Mouse (Mus musculus): Measurements from ENCODE around the gene Henmt1. TPM values are rescaled to one million over a fixed set of nuclear protein-coding genes. Genes with fewer than 3 reads are reported as not detected.

Henmt1 gene
- polyA plus RNA-seq, 1 experiment: not detected

DNA sequence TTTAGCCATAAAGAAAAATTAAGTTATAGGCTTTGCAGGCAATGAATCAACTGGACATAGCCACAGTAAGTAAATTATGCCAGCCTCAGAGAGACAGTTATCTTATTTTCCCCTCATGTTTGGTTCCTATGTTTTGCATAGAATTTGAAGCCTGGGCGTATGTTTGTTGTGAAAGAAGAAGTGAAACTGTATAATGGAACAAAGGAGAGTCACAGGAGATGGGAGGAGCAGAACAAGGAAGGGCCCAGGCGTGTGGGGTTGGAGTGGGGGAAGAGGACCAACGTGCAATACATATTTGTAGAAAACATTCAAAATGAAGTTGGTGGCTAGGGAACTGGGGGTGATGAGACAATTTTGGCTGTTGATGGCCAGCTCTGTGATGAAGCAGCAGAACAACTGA is 39.5 kb upstream of the Henmt1 start:
- TF ChIP-seq POLR2AphosphoS2 (IDR thresholded peaks at IDR 0.05; ENCODE audit: insufficient read length, low read depth): no peak
- TF ChIP-seq USF1 (IDR thresholded peaks at IDR 0.05; ENCODE audit: low read depth): no peak
- no peak for TF ChIP-seq SRF (IDR thresholded peaks at IDR 0.05; ENCODE audit: control insufficient read depth, insufficient read length, low read depth)
- no peak for TF ChIP-seq REST (IDR thresholded peaks at IDR 0.05; ENCODE audit: insufficient read depth, insufficient read length)
- no peak for TF ChIP-seq MYOD1 (IDR thresholded peaks at IDR 0.05; ENCODE audit: control insufficient read depth in 1 of 3, insufficient read length in 2 of 3, low read depth in 2 of 3)
- no peak for TF ChIP-seq MYOG (IDR thresholded peaks at IDR 0.05; ENCODE audit: control insufficient read depth in 1 of 3, insufficient read depth in 1 of 3, insufficient read length in 2 of 3, low read depth in 2 of 3)
- TF ChIP-seq CEBPB (IDR thresholded peaks at IDR 0.05; ENCODE audit: insufficient read depth, poor library complexity, severe bottlenecking): no peak
- no peak for TF ChIP-seq MAX (IDR thresholded peaks at IDR 0.05; ENCODE audit: low read depth)
- no peak for TF ChIP-seq TCF12 (IDR thresholded peaks at IDR 0.05; ENCODE audit: insufficient read depth, poor library complexity, severe bottlenecking)
- no peak for TF ChIP-seq E2F4 (IDR thresholded peaks at IDR 0.05; ENCODE audit: insufficient read depth)
- no peak for TF ChIP-seq TCF3 (IDR thresholded peaks at IDR 0.05; ENCODE audit: insufficient read length, low read depth)
- no peak for TF ChIP-seq POLR2A (IDR thresholded peaks at IDR 0.05; ENCODE audit: insufficient read length, low read depth)

DNA sequence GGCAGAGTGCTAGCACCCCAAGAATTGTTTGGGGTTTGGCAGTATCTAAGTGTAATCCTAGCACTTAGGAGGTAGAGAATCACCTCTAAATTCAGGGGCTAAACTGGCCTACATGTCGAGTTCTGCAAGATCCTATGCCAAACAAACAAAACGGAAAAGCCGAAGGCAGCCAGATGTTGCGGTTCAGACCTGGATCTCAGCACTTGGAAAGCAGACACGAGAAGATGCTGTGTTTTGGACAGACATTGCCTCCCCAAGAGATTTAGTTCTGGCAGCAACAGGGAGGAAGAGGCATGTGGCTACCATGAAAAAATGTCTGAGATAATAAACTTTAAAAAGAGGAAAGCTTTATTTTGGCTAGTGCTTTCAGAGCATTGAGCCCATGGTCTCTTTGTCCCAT is 39.0 kb upstream of the Henmt1 start:
- Histone ChIP-seq H3K4me2 (ENCODE audit: low read depth) (no peak overlapping the region), H3K27me3 (ENCODE audit: control insufficient read depth, insufficient read depth, insufficient read length) (no peaks in the 10 kb centered on the region), H3ac (ENCODE audit: control insufficient read depth, insufficient read length) (no peak overlapping the region), H3K79me2 (ENCODE audit: control insufficient read depth, insufficient read depth) (no peaks in the 10 kb centered on the region), H3K4me3 (no peak overlapping the region), H3K36me3 (ENCODE audit: control insufficient read depth, insufficient read depth) (peaks cover 50% of the 10 kb centered on the region)
- TF ChIP-seq SRF (IDR thresholded peaks at IDR 0.05; ENCODE audit: control insufficient read depth, insufficient read length, low read depth) (no peak), CEBPB (IDR thresholded peaks at IDR 0.05; ENCODE audit: insufficient read depth, poor library complexity, severe bottlenecking) (no peak), MYOD1 (IDR thresholded peaks at IDR 0.05; ENCODE audit: control insufficient read depth in 1 of 3, insufficient read length in 2 of 3, low read depth in 2 of 3) (no peak), POLR2AphosphoS2 (IDR thresholded peaks at IDR 0.05; ENCODE audit: insufficient read length, low read depth) (peak; percentile 39)

More for the DNA sequence above, 39.5 kb upstream of the Henmt1 start:
- peaks cover 45% of the 10 kb centered on the region for H3K36me3 ChIP-seq (ENCODE audit: control insufficient read depth, insufficient read depth)
- H3ac ChIP-seq (ENCODE audit: control insufficient read depth, insufficient read length): no peak overlapping the region
- no peak overlapping the region for H3K4me2 ChIP-seq (ENCODE audit: low read depth)
- no peaks in the 10 kb centered on the region for H3K27me3 ChIP-seq (ENCODE audit: control insufficient read depth, insufficient read depth, insufficient read length)
- H3K4me3 ChIP-seq: no peak overlapping the region
- H3K79me2 ChIP-seq (ENCODE audit: control insufficient read depth, insufficient read depth): no peaks in the 10 kb centered on the region

DNA sequence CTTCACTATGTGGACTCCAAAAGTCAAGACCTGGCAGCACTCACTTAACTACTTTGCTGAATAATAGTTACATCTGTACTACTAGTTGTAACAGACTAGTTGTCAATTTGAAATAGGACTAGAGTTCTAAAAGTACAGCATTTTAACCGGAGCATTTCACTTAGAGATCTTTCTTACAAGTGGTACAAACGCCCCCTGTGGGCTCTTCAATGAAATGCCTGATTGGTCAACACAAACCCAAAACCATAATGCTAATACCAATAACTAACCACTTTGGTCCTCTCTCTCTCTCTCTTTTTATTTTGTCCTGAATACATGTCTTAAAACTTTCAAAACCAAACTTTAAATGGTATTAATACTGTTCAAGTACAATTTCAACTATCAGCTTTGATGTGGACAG is 37.6 kb upstream of the Henmt1 start:
- no peak overlapping the region for H3K4me3 ChIP-seq
- no peak overlapping the region for H3K4me2 ChIP-seq (ENCODE audit: low read depth)
- peaks cover 9% of the 10 kb centered on the region for H3K79me2 ChIP-seq (ENCODE audit: control insufficient read depth, insufficient read depth)
- no peak overlapping the region for H3ac ChIP-seq (ENCODE audit: control insufficient read depth, insufficient read length)
- TF ChIP-seq TCF12 (IDR thresholded peaks at IDR 0.05; ENCODE audit: insufficient read depth, poor library complexity, severe bottlenecking): no peak
- H3K27me3 ChIP-seq (ENCODE audit: control insufficient read depth, insufficient read depth, insufficient read length): no peaks in the 10 kb centered on the region
- H3K36me3 ChIP-seq (ENCODE audit: control insufficient read depth, insufficient read depth): peaks cover 63% of the 10 kb centered on the region

DNA sequence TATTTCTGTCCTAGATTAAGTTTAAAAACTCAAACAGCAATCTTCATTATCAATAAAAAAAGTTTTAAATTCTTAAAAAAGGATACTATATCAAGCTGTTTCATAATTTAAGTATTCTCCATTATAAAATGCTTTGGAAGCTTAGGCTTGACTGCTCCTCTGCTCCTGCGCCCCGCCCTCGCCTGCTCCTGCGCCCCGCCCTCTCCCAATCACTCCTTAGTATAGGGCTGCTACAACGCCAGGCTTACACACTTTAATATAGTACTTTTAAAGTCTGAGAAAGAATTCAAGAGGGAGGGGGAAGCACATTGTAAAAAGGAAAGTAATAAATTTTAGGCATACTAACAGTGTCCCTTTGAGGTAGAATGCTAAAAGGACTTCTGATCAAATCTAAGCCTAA is 36.7 kb upstream of the Henmt1 start:
- no peak overlapping the region for H3K4me2 ChIP-seq (ENCODE audit: low read depth)
- H3K36me3 ChIP-seq (ENCODE audit: control insufficient read depth, insufficient read depth): peaks cover 72% of the 10 kb centered on the region
- no peak for TF ChIP-seq CEBPB (IDR thresholded peaks at IDR 0.05; ENCODE audit: insufficient read depth, poor library complexity, severe bottlenecking)
- no peak for TF ChIP-seq REST (IDR thresholded peaks at IDR 0.05; ENCODE audit: insufficient read depth, insufficient read length)
- no peak for TF ChIP-seq POLR2AphosphoS2 (IDR thresholded peaks at IDR 0.05; ENCODE audit: insufficient read length, low read depth)
- TF ChIP-seq MYOD1 (IDR thresholded peaks at IDR 0.05; ENCODE audit: control insufficient read depth in 1 of 3, insufficient read length in 2 of 3, low read depth in 2 of 3): no peak
- TF ChIP-seq USF1 (IDR thresholded peaks at IDR 0.05; ENCODE audit: low read depth): no peak
- TF ChIP-seq MYOG (IDR thresholded peaks at IDR 0.05; ENCODE audit: control insufficient read depth in 1 of 3, insufficient read depth in 1 of 3, insufficient read length in 2 of 3, low read depth in 2 of 3): no peak
- no peak for TF ChIP-seq POLR2A (IDR thresholded peaks at IDR 0.05; ENCODE audit: insufficient read length, low read depth)
- H3K27me3 ChIP-seq (ENCODE audit: control insufficient read depth, insufficient read depth, insufficient read length): no peaks in the 10 kb centered on the region
- no peak overlapping the region for H3K4me3 ChIP-seq
- H3K79me2 ChIP-seq (ENCODE audit: control insufficient read depth, insufficient read depth): peaks cover 18% of the 10 kb centered on the region
- H3ac ChIP-seq (ENCODE audit: control insufficient read depth, insufficient read length): no peak overlapping the region

DNA sequence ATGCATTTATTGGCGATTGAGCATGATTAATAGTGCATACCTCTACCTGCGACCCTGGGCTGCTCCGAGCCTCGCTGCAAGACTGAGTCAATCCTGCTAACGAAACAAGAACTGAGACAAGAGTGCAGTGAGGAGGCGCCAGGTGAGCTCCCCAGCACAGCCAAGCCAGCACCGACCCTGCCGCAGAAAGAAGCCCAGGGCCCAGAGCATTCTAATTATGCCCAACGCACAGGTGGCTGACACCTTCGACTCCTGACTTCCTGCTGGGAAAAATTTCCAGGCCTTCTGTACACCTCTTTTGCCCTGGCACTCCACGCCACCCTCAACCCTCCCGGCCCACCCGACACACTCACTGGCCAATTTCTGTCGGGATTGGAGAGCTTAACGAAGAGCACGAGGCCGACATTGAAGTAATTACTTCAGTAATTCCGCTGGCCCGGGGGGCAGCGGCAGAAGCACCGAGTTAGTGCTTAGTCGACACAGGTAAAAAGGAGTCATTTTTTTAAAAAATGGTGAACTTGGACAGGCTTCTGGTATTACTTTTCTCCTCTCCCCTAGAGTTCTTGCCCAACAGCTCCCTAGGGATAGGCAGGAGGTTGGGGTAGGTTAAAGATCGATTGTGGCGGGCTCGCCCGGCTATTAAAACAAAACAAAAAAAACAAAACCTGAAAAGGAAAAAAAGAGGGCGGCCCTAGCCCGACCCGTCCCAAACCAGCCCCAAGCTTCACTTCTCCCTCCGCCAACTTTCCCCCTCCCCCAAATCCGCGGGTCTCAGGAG is 29.2 kb upstream of the Henmt1 start:
- Histone ChIP-seq H3K4me2 (ENCODE audit: low read depth) (peak overlapping the region; percentile 93), H3ac (ENCODE audit: control insufficient read depth, insufficient read length) (peak overlapping the region; percentile 98), H3K79me2 (ENCODE audit: control insufficient read depth, insufficient read depth) (peaks cover 53% of the 10 kb centered on the region), H3K4me3 (peak overlapping the region; percentile 99), H3K27me3 (ENCODE audit: control insufficient read depth, insufficient read depth, insufficient read length) (no peaks in the 10 kb centered on the region), H3K36me3 (ENCODE audit: control insufficient read depth, insufficient read depth) (peaks cover 32% of the 10 kb centered on the region)
- TF ChIP-seq TCF3 (IDR thresholded peaks at IDR 0.05; ENCODE audit: insufficient read length, low read depth): no peak
- no peak for TF ChIP-seq TCF12 (IDR thresholded peaks at IDR 0.05; ENCODE audit: insufficient read depth, poor library complexity, severe bottlenecking)
- no peak for TF ChIP-seq REST (IDR thresholded peaks at IDR 0.05; ENCODE audit: insufficient read depth, insufficient read length)
- no peak for TF ChIP-seq MYOG (IDR thresholded peaks at IDR 0.05; ENCODE audit: control insufficient read depth in 1 of 3, insufficient read depth in 1 of 3, insufficient read length in 2 of 3, low read depth in 2 of 3)
- TF ChIP-seq SRF (IDR thresholded peaks at IDR 0.05; ENCODE audit: control insufficient read depth, insufficient read length, low read depth): no peak
- no peak for TF ChIP-seq E2F4 (IDR thresholded peaks at IDR 0.05; ENCODE audit: insufficient read depth)
- TF ChIP-seq MYOD1 (IDR thresholded peaks at IDR 0.05; ENCODE audit: control insufficient read depth in 1 of 3, insufficient read length in 2 of 3, low read depth in 2 of 3): no peak
- TF ChIP-seq MAX (IDR thresholded peaks at IDR 0.05; ENCODE audit: low read depth): no peak
- no peak for TF ChIP-seq POLR2AphosphoS2 (IDR thresholded peaks at IDR 0.05; ENCODE audit: insufficient read length, low read depth)
- TF ChIP-seq USF1 (IDR thresholded peaks at IDR 0.05; ENCODE audit: low read depth): no peak
- TF ChIP-seq CEBPB (IDR thresholded peaks at IDR 0.05; ENCODE audit: insufficient read depth, poor library complexity, severe bottlenecking): no peak
- no peak for TF ChIP-seq POLR2A (IDR thresholded peaks at IDR 0.05; ENCODE audit: insufficient read length, low read depth)

All from myocyte (in vitro differentiated cells).